Mouse (Mus musculus): ENCODE results near the gene Zdhhc6. TPM values are rescaled to one million over a fixed set of nuclear protein-coding genes. Genes with fewer than 3 reads are reported as not detected.

Zdhhc6 gene
- polyA plus RNA-seq (2015; fragmentation: Nextera tagmentation; extraction: Ambion mirVana) = 93.8 and 93.9 TPM in 2 replicates

DNA sequence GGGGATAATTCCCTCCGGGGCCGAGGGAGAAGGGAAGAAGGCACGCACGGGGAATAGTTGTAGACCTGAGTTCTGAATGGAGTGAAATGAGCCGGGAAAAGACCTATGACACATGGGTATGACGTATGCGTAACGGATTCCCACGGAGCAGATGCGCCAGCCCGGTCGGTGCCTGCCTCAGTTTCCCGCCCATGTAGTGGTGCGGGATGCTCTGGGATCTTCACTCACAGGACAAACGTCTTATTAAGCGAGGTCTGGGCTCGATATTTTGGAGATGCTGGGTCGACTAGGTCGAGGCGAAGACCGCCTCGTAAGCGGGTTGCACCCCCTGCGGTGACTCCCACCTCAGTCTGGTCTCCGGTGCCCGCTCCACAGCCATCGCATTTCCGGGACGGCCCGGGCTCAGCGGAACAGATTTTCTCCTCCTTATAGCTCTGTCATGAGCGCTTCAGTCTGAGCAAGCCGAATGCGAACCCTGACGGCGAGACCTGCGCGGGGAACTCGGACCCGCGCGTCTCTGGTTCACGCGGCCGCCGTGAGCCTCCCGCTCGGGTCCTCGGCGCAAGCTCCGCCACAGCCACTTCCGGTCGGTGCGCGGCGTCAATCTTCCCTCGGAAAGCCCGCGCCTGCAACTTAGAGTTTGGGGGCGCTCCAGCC, at the start of gene Zdhhc6:
Gene Zdhhc6, minus strand, starts transcription at position 581 of the 657 bp plus-strand sequence.
- under 1% methylated on average over 60 of the region's 60 CpGs for WGBS
- Histone ChIP-seq H3K27me3 (no peaks in the 10 kb centered on the region), H3K9ac (peak within 1 kb of the TSS; percentile 90), H3K4me3 (peak within 1 kb of the TSS; percentile 80), H3K27ac (peak within 1 kb of the TSS; percentile 83), H3K36me3 (peaks cover 19% of the 10 kb centered on the region), H3K9me3 (no peaks in the 10 kb centered on the region), H3K4me2 (replicated peaks) (peak within 1 kb of the TSS; percentile 89), H3K4me1 (peaks cover 32% of the 10 kb centered on the region)
- ATAC-seq (ENCODE audit: low FRiP score, low read depth) = peak; percentile 76

DNA sequence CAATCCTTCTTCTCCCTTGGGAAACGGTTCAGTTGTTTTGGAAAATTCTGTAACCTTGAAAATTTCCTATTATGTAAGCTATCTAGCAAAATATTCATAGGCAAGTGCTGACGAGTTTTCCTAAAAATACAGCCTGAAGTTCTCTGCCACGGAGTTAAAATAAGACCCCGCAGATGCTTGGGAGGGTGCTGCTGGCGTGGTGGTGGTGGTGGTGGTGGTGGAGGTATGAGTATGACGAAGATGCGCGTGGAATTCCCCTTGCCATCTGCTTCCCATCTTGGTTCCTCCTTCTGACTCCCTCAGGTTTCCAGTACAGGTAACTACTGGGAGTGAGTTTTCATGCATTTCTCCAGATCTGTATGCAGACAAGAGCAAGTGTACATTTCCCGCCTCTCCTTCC, 46.8 kb upstream of the Zdhhc6 start:
- no peak for ATAC-seq (ENCODE audit: low FRiP score, low read depth)

DNA sequence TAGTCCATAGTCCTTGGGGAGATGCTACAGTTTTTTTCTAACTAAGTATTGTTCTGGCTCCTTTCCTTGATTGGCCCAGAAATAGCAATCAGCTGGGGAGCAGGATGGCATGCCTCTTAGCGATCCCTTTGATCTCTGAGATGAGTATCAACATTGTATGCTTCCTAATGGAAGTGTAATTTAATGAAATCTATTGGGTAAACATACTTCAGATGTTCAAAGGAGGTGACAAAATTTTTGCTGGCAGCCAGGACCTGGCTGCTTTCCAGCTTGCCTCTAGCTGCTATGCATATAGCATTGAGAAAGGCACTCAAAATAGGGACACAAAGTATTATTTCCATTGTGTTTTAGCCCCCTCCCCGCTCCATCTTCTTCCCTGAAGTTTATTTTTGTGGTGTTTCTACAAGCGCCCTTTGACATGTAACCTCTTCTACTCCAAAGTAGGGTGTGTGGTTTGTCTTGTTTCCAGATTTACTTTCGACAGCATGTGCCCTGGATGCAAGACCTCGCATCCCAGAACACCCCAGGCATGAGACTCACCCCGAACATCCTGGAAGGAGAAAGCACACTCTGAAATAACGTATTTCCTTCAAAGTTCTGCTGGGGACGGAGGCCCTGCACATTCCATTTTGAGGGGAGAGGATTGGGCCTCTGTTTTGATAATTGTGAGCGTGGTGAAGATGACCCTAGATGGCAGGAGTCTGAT, 35.0 kb upstream of the Zdhhc6 start:
- no peak for ATAC-seq (ENCODE audit: low FRiP score, low read depth)
- H3K27me3 ChIP-seq = no peaks in the 10 kb centered on the region
- H3K4me1 ChIP-seq = peaks cover 22% of the 10 kb centered on the region
- H3K27ac ChIP-seq = no peak overlapping the region
- no peak overlapping the region for H3K4me3 ChIP-seq
- WGBS = 74% methylated on average over 9 of the region's 9 CpGs
- no peak overlapping the region for H3K4me2 ChIP-seq (replicated peaks)
- H3K9me3 ChIP-seq = no peaks in the 10 kb centered on the region
- H3K36me3 ChIP-seq = no peaks in the 10 kb centered on the region; the same call in 1 of the 2 replicates
- H3K9ac ChIP-seq = no peak overlapping the region

More for the DNA sequence above, 46.8 kb upstream of the Zdhhc6 start:
- Histone ChIP-seq H3K36me3 (no peaks in the 10 kb centered on the region), H3K27me3 (no peaks in the 10 kb centered on the region), H3K27ac (no peak overlapping the region), H3K4me1 (no peaks in the 10 kb centered on the region), H3K4me3 (no peak overlapping the region), H3K9ac (no peak overlapping the region), H3K4me2 (replicated peaks) (no peak overlapping the region), H3K9me3 (no peaks in the 10 kb centered on the region)
- WGBS = 88% methylated on average over 9 of the region's 9 CpGs

DNA sequence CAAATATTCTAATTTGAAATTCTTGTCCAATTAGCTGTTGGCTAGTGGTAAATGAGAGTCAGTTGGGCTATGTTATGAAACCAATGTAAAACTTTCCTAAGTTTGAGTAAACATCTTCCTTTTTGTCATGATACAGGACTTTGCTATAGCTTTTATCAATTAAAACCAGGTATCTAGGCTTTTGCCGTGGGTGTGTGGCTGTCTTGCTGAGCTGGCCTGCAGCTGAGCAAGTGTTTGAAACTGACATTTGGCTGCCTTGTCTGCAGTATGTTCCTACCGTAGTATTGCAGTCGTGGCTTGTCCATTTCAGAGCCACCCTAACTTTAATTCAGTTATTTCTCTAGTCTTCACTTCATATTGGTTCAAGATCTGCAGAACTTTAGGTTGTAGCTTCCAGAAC, 32.4 kb upstream of the Zdhhc6 start:
- Histone ChIP-seq H3K9ac (no peak overlapping the region), H3K27me3 (no peaks in the 10 kb centered on the region), H3K4me1 (peaks cover 22% of the 10 kb centered on the region), H3K9me3 (no peaks in the 10 kb centered on the region), H3K4me3 (no peak overlapping the region), H3K4me2 (replicated peaks) (no peak overlapping the region), H3K36me3 (peaks cover 4% of the 10 kb centered on the region), H3K27ac (no peak overlapping the region)
- 77% methylated on average over 3 of the region's 3 CpGs for WGBS
- no peak for ATAC-seq (ENCODE audit: low FRiP score, low read depth)

DNA sequence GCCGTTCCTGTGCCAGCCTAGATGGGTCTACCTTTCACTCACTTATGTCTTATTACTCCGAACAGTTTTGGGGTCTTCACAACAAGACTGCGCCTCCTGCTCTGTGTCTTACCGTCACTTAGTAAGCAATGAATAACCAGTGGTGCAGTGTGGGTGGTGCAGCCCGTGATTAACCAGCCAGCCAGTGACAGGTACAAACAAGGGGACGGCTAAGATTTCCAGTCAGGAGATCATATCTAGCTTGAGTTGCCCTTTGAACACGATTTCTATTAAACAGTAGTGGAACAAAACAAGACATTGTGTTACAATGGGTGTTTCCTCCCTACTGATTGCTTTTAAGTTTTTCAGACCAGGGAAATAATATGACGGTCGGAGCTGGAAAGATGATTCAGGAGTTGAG, 27.4 kb upstream of the Zdhhc6 start:
- no peak overlapping the region for H3K4me2 ChIP-seq (replicated peaks)
- no peak for ATAC-seq (ENCODE audit: low FRiP score, low read depth)
- H3K27ac ChIP-seq = no peak overlapping the region
- no peaks in the 10 kb centered on the region for H3K27me3 ChIP-seq
- no peaks in the 10 kb centered on the region for H3K9me3 ChIP-seq
- H3K36me3 ChIP-seq = peaks cover 4% of the 10 kb centered on the region; the same call in 1 of the 2 replicates
- no peak overlapping the region for H3K4me3 ChIP-seq
- peaks cover 24% of the 10 kb centered on the region for H3K4me1 ChIP-seq
- H3K9ac ChIP-seq = no peak overlapping the region
- WGBS = 90% methylated on average over 9 of the region's 9 CpGs

- Histone ChIP-seq H3K4me2 (replicated peaks) (no peak overlapping the region), H3K4me1 (peaks cover 32% of the 10 kb centered on the region), H3K9me3 (no peaks in the 10 kb centered on the region), H3K36me3 (peaks cover 4% of the 10 kb centered on the region; the same call in 1 of the 2 replicates), H3K27me3 (no peaks in the 10 kb centered on the region), H3K9ac (no peak overlapping the region), H3K4me3 (no peak overlapping the region), H3K27ac (no peak overlapping the region)
- 91% methylated on average over 7 of the region's 7 CpGs for WGBS
- no peak for ATAC-seq (ENCODE audit: low FRiP score, low read depth)
Measured at GRCm38 (mm10) chr19:55342423-55342822, 26.6 kb upstream of the Zdhhc6 start.

DNA sequence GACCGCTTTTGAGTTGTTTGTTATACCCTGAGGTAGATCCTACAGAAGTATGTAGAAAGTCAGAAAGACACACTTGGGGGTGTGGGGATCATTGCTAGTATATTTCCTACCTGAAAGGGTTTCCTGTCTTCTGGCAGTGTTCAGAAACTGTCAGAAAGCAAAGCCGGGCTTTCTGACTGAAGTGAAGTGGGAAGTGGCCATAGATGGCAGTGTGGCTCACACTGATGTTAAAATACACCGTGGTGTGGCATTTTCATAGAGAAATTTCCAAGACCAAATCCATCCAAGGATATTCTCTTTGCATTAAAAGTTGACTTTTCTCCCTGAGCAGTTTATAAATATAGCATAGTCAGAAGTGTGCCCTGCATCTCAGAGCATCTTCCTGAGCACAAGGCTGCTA, 25.5 kb upstream of the Zdhhc6 start:
- Histone ChIP-seq H3K4me1 (peaks cover 36% of the 10 kb centered on the region), H3K9ac (no peak overlapping the region), H3K9me3 (no peaks in the 10 kb centered on the region), H3K27ac (no peak overlapping the region), H3K4me2 (replicated peaks) (no peak overlapping the region), H3K27me3 (no peaks in the 10 kb centered on the region), H3K4me3 (no peak overlapping the region), H3K36me3 (peaks cover 7% of the 10 kb centered on the region; the same call in 1 of the 2 replicates)
- 71% methylated on average over 3 of the region's 3 CpGs for WGBS
- no peak for ATAC-seq (ENCODE audit: low FRiP score, low read depth)

GRCm38 (mm10) chr19:55340521-55340920, 24.7 kb upstream of the Zdhhc6 start:
- WGBS = 90% methylated on average over 6 of the region's 6 CpGs
- Histone ChIP-seq H3K4me2 (replicated peaks) (no peak overlapping the region), H3K4me1 (peaks cover 36% of the 10 kb centered on the region), H3K36me3 (peaks cover 7% of the 10 kb centered on the region; the same call in 1 of the 2 replicates), H3K27me3 (no peaks in the 10 kb centered on the region), H3K4me3 (no peak overlapping the region), H3K9me3 (no peaks in the 10 kb centered on the region), H3K9ac (no peak overlapping the region), H3K27ac (no peak overlapping the region)
- ATAC-seq (ENCODE audit: low FRiP score, low read depth) = no peak

- ATAC-seq (ENCODE audit: low FRiP score, low read depth) = no peak
- H3K9ac ChIP-seq = no peak overlapping the region
- H3K4me2 ChIP-seq (replicated peaks) = no peak overlapping the region
- H3K27me3 ChIP-seq = no peaks in the 10 kb centered on the region
- H3K9me3 ChIP-seq = no peaks in the 10 kb centered on the region
- H3K4me1 ChIP-seq = peaks cover 35% of the 10 kb centered on the region
- H3K4me3 ChIP-seq = no peak overlapping the region
- 83% methylated on average over 10 of the region's 10 CpGs for WGBS
- H3K36me3 ChIP-seq = 0 out of 2 replicates have a peak, but pooled peaks cover 2% of the 10 kb centered on the region
- H3K27ac ChIP-seq = no peak overlapping the region
Measured at GRCm38 (mm10) chr19:55337664-55338063, 21.8 kb upstream of the Zdhhc6 start.

DNA sequence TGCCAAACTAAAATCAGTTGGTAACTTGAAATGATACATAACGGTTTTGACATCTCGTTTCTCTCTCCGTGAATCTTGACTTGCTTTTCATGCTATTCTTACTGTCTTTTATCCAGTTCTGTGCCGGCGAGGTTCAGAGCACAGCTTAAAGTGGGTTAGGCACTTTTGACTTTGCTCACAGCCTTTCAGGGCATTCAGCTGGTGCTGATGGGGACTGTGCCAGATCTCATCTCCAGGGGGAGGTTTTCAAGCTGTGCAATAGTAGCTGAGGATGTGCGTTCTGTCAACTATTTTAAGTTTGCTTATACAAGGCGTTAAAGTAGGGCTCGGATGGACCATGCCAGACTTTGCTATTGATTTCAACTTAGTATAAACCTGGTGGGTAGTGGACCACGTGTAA, 21.2 kb upstream of the Zdhhc6 start:
- Histone ChIP-seq H3K9ac (no peak overlapping the region), H3K27me3 (no peaks in the 10 kb centered on the region), H3K36me3 (0 out of 2 replicates have a peak, but pooled peaks cover 3% of the 10 kb centered on the region), H3K27ac (no peak overlapping the region), H3K4me1 (peaks cover 29% of the 10 kb centered on the region), H3K4me2 (replicated peaks) (no peak overlapping the region), H3K4me3 (no peak overlapping the region), H3K9me3 (no peaks in the 10 kb centered on the region)
- WGBS = 86% methylated on average over 9 of the region's 9 CpGs
- ATAC-seq (ENCODE audit: low FRiP score, low read depth) = no peak

DNA sequence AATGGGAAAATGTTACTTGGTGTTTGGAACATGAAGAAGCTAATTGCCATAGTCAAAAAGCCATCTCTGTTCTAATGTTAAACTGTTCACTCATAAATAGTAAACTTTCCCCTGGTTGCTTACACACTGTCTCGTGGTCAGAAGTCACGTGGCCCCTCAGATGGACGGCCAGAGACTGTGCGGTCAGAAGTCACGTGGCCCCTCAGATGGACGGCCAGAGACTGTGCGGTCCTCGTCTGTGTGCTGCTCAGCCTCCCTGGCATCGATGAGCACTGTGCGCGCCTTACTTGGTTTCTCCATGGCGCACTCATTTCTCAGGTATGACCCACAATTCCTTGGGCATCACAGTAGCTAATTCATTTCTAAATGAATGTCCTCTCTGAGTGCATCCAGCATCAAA, 20.6 kb upstream of the Zdhhc6 start:
- peaks cover 9% of the 10 kb centered on the region for H3K36me3 ChIP-seq
- no peak overlapping the region for H3K4me3 ChIP-seq
- no peak for ATAC-seq (ENCODE audit: low FRiP score, low read depth)
- no peak overlapping the region for H3K27ac ChIP-seq
- 88% methylated on average over 12 of the region's 12 CpGs for WGBS
- no peaks in the 10 kb centered on the region for H3K9me3 ChIP-seq
- no peak overlapping the region for H3K9ac ChIP-seq
- peaks cover 23% of the 10 kb centered on the region for H3K4me1 ChIP-seq
- no peak overlapping the region for H3K4me2 ChIP-seq (replicated peaks)
- H3K27me3 ChIP-seq = no peaks in the 10 kb centered on the region

DNA sequence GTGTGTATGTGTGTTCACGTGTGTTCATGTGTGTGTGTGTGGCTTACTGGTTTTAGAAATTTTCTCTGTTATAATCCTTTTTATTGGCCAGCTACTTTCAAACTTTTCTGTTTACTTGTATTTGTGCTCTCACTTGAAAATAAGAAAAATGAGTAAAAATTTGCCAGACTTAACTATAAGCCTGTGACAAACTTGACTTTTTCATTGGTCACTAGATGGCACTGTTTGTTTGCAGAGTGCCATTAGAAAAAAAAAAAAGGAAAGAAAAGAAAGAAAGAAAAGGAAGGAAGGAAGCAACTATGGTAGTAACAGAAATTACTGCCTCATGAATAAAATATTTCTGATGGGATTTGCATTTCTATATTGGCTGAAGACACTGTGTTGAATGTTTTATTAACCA, 20.0 kb upstream of the Zdhhc6 start:
- 91% methylated on average over 1 of the region's 1 CpGs for WGBS
- ATAC-seq (ENCODE audit: low FRiP score, low read depth) = no peak
- no peak overlapping the region for H3K4me3 ChIP-seq

More for the DNA sequence above, 20.0 kb upstream of the Zdhhc6 start:
- H3K4me1 ChIP-seq = peaks cover 23% of the 10 kb centered on the region
- no peak overlapping the region for H3K9ac ChIP-seq
- H3K27ac ChIP-seq = no peak overlapping the region
- H3K4me2 ChIP-seq (replicated peaks) = no peak overlapping the region
- H3K27me3 ChIP-seq = no peaks in the 10 kb centered on the region
- H3K9me3 ChIP-seq = no peaks in the 10 kb centered on the region
- H3K36me3 ChIP-seq = peaks cover 13% of the 10 kb centered on the region
